Mouse (Mus musculus): Measurements from ENCODE around the gene Imp4. TPM values are rescaled to one million over a fixed set of nuclear protein-coding genes. Genes with fewer than 3 reads are reported as not detected.

Gene Imp4
- polyA plus RNA-seq, 1 experiment = 34.6 TPM

- DNase-seq (ENCODE audit: low read depth) = peak; percentile 69
- TF ChIP-seq CTCF (IDR thresholded peaks at IDR 0.05; ENCODE audit: borderline replicate concordance, extremely low read depth, insufficient read depth, insufficient read length) (peak; percentile 66), POLR2A (IDR thresholded peaks at IDR 0.05; ENCODE audit: borderline replicate concordance, extremely low read depth, insufficient read depth, insufficient read length, poor library complexity, severe bottlenecking) (no peak)
Measured at GRCm38 (mm10) chr1:34485461-34486188, 46.0 kb downstream of the Imp4 start.

GRCm38 (mm10) chr1:34487383-34487782, 47.7 kb downstream of the Imp4 start:
- DNase-seq (ENCODE audit: low read depth) = no peak
- TF ChIP-seq POLR2A (IDR thresholded peaks at IDR 0.05; ENCODE audit: borderline replicate concordance, extremely low read depth, insufficient read depth, insufficient read length, poor library complexity, severe bottlenecking) (no peak), CTCF (IDR thresholded peaks at IDR 0.05; ENCODE audit: borderline replicate concordance, extremely low read depth, insufficient read depth, insufficient read length) (no peak)

GRCm38 (mm10) chr1:34489852-34490541, 50.3 kb downstream of the Imp4 start:
- TF ChIP-seq POLR2A (IDR thresholded peaks at IDR 0.05; ENCODE audit: borderline replicate concordance, extremely low read depth, insufficient read depth, insufficient read length, poor library complexity, severe bottlenecking) = no peak
- no peak for TF ChIP-seq CTCF (IDR thresholded peaks at IDR 0.05; ENCODE audit: borderline replicate concordance, extremely low read depth, insufficient read depth, insufficient read length)
- DNase-seq (ENCODE audit: low read depth) = no peak

GRCm38 (mm10) chr1:34491480-34491879, 51.8 kb downstream of the Imp4 start:
- TF ChIP-seq CTCF (IDR thresholded peaks at IDR 0.05; ENCODE audit: borderline replicate concordance, extremely low read depth, insufficient read depth, insufficient read length) (no peak), POLR2A (IDR thresholded peaks at IDR 0.05; ENCODE audit: borderline replicate concordance, extremely low read depth, insufficient read depth, insufficient read length, poor library complexity, severe bottlenecking) (no peak)
- DNase-seq (ENCODE audit: low read depth) = no peak

Other genes with a start within 250 kb of the Imp4 start
- 50.3 and 59.4 TPM in 2 replicates for gene Ccdc115, start 179 bp upstream of the Imp4 start, polyA plus RNA-seq (2012; rRNA removed)
- 12.3 and 12.6 TPM in 2 replicates for gene Ptpn18, start 19.9 kb downstream of the Imp4 start, polyA plus RNA-seq (2012; rRNA removed)
- gene Prss39, start 58.6 kb downstream of the Imp4 start, polyA plus RNA-seq (2012; rRNA removed) = not detected in 2 replicates
- 0.08 and 0.09 TPM in 2 replicates for gene Cfc1, start 95.8 kb downstream of the Imp4 start, polyA plus RNA-seq (2012; rRNA removed)
- not detected in 2 replicates for gene Prss40, start 121.1 kb downstream of the Imp4 start, polyA plus RNA-seq (2012; rRNA removed)
- 19.4 and 30.0 TPM in 2 replicates for gene Amer3, start 139.8 kb downstream of the Imp4 start, polyA plus RNA-seq (2012; rRNA removed)